Mouse (Mus musculus) forebrain, embryonic 15.5 days (tissue): ENCODE results near the gene Hhat. TPM values are rescaled to one million over a fixed set of nuclear protein-coding genes. Genes with fewer than 3 reads are reported as not detected.
A peak's percentile ranks its signal among the peaks of the same experiment; 100 is the strongest.

Experiments
- ATAC-seq: fragments of 200-750 bp; cut with Nextera tagmentation; replicated peaks from 2 replicates; pipeline ENCODE4 v1.8.0; 2017; ENCODE audit warnings: mild to moderate bottlenecking, moderate TSS enrichment, moderate library complexity
- H3K27ac ChIP-seq: fragments of 300-500 bp; sonication (generic); replicated peaks from 2 replicates; pipeline ENCODE4 v1.5.1; 2015; ENCODE audit warnings: mild to moderate bottlenecking, inconsistent platforms
- H3K27me3 ChIP-seq: fragments of 300-500 bp; sonication (generic); 2 replicates; pipeline ENCODE4 v1.6.1; 2015; ENCODE audit warnings: inconsistent platforms
- H3K36me3 ChIP-seq: fragments of 300-500 bp; sonication (generic); 2 replicates; pipeline ENCODE4 v1.6.1; 2015; ENCODE audit warnings: mild to moderate bottlenecking, inconsistent platforms
- H3K4me1 ChIP-seq: fragments of 300-500 bp; sonication (generic); 2 replicates; pipeline ENCODE4 v1.6.1; 2015; ENCODE audit warnings: inconsistent platforms
- H3K4me2 ChIP-seq: fragments of 300-500 bp; sonication (generic); replicated peaks from 2 replicates; pipeline ENCODE4 v1.6.1; 2015; ENCODE audit warnings: mild to moderate bottlenecking, inconsistent platforms
- H3K4me3 ChIP-seq: fragments of 300-500 bp; sonication (generic); 2 replicates; pipeline ENCODE4 v1.5.1; 2015; ENCODE audit warnings: mild to moderate bottlenecking, inconsistent platforms
- H3K9ac ChIP-seq: fragments of 300-500 bp; sonication (generic); replicated peaks from 2 replicates; pipeline ENCODE4 v1.6.1; 2015; ENCODE audit warnings: mild to moderate bottlenecking, inconsistent platforms
- H3K9me3 ChIP-seq: fragments of 300-500 bp; sonication (generic); 2 replicates; pipeline ENCODE4 v1.6.1; 2016; ENCODE audit warnings: inconsistent platforms
- WGBS: fragments of 180-500 bp; shearing (Covaris S2); methylation state at CpG from one replicate; pipeline ENCODE4 v1.1.7; 2015; ENCODE audit warnings: mixed read lengths; 5-methylcytosine and 5-hydroxymethylcytosine counted together
- polyA plus RNA-seq: library from polyadenylated mRNA; unstranded; fragments of >200 nt; fragmentation: Nextera tagmentation; extraction: Ambion mirVana; gene quantifications from 2 replicates; pipeline ENCODE4 v1.2.1, GENCODE M21; 2015

Gene Hhat
- polyA plus RNA-seq, 1 experiment from 2014 or later = 2.0 TPM

GRCm38 (mm10) chr1:192720156-192720555 lies 50.9 kb downstream of the Hhat start:
- Histone ChIP-seq H3K9me3 (no peaks in the 10 kb centered on the region), H3K9ac (no peak overlapping the region), H3K4me2 (no peak overlapping the region), H3K27me3 (no peaks in the 10 kb centered on the region), H3K27ac (peak overlapping the region; percentile 69), H3K4me1 (no peaks in the 10 kb centered on the region), H3K36me3 (no peaks in the 10 kb centered on the region), H3K4me3 (no peak overlapping the region)
- WGBS = 69% methylated on average over 10 of the region's 10 CpGs
- ATAC-seq = 0 out of 2 replicates have a peak, but pooled peaks have one; percentile 33

DNA sequence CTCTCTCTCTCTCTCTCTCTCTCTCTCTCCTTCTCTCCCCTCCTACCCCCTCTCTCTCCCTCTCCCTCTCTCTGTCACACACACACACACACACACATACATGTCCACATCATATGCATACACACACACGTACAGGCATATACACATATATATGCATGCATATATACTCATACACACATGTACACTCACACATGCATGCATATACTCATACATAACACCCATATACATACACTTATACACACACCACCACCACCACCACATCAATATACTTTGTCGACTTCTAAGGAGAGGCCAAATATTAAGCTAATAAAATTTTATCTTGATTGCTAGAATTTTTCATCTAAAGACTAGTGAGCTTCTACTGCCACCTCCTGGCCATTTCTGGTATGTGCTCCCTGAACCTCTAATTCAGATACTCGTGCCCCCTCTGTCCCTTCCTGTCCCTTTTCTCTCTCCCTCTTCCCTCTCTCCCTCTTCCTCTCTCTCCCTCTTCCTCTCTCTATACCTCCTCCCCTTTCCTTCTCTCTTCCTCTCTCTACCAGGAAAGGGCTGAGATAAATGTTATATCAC lies 59.2 kb downstream of the Hhat start:
- WGBS = 31% methylated on average over 3 of the region's 3 CpGs
- H3K4me2 ChIP-seq = no peak overlapping the region

DNA sequence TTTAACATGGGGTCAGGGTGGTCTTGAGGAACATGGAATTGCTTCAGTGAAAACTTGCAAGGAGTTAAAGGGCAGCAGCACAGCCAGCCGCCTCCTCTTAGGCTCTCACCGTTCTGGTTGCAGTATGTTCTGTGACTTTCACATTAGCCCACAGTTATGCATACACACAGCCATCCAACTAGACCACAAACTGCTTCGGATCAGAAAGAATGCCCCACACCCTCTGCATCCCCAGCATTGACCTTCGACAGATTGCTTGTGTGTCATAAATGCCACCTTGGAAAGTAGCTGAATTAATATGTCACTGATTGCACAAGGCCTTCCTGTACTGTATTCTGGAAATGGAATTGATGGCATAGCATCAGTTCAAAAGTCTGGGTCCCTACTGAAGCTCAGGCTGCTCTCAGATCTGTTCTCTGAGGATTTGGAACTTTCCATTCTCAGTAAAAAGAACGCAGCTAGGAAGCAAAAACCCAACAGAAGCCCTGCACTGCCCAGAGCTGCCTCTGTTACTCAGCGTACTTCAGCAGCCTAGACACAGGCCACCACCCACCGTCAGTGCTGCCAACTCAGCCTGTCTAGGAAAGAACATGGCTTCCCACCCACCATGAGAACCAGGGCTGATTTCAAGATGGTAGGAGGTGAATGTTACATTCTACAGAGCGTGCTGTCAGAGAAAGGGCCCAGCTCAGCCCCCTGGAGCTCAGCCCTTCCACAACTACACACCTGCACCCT lies 70.5 kb downstream of the Hhat start:
- H3K27ac ChIP-seq = no peak overlapping the region
- no peaks in the 10 kb centered on the region for H3K9me3 ChIP-seq
- no peaks in the 10 kb centered on the region for H3K4me1 ChIP-seq
- H3K36me3 ChIP-seq = no peaks in the 10 kb centered on the region
- WGBS = 86% methylated on average over 8 of the region's 8 CpGs
- H3K27me3 ChIP-seq = no peaks in the 10 kb centered on the region
- H3K4me3 ChIP-seq = no peak overlapping the region
- no peak for ATAC-seq
- H3K9ac ChIP-seq = no peak overlapping the region
- H3K4me2 ChIP-seq = no peak overlapping the region

More for the DNA sequence above, 59.2 kb downstream of the Hhat start:
- ATAC-seq = 0 out of 2 replicates have a peak, but pooled peaks have one; percentile 57
- H3K9ac ChIP-seq = no peak overlapping the region
- H3K9me3 ChIP-seq = no peaks in the 10 kb centered on the region
- H3K4me1 ChIP-seq = no peaks in the 10 kb centered on the region
- H3K36me3 ChIP-seq = no peaks in the 10 kb centered on the region
- no peaks in the 10 kb centered on the region for H3K27me3 ChIP-seq
- H3K27ac ChIP-seq = no peak overlapping the region
- H3K4me3 ChIP-seq = no peak overlapping the region

GRCm38 (mm10) chr1:192699101-192699500 lies 71.9 kb downstream of the Hhat start:
- no peak overlapping the region for H3K27ac ChIP-seq

GRCm38 (mm10) chr1:192696371-192696863 lies 74.6 kb downstream of the Hhat start:
- H3K36me3 ChIP-seq = no peaks in the 10 kb centered on the region
- no peak for ATAC-seq
- no peak overlapping the region for H3K4me3 ChIP-seq
- no peak overlapping the region for H3K4me2 ChIP-seq
- H3K9ac ChIP-seq = no peak overlapping the region
- H3K9me3 ChIP-seq = no peaks in the 10 kb centered on the region
- WGBS = 75% methylated on average over 1 of the region's 1 CpGs
- H3K27me3 ChIP-seq = no peaks in the 10 kb centered on the region
- H3K4me1 ChIP-seq = no peaks in the 10 kb centered on the region
- H3K27ac ChIP-seq = no peak overlapping the region

More at GRCm38 (mm10) chr1:192699101-192699500, 71.9 kb downstream of the Hhat start:
- no peak for ATAC-seq
- Histone ChIP-seq H3K4me1 (no peaks in the 10 kb centered on the region), H3K4me3 (no peak overlapping the region), H3K36me3 (no peaks in the 10 kb centered on the region), H3K4me2 (no peak overlapping the region), H3K9ac (no peak overlapping the region), H3K9me3 (no peaks in the 10 kb centered on the region), H3K27me3 (no peaks in the 10 kb centered on the region)

DNA sequence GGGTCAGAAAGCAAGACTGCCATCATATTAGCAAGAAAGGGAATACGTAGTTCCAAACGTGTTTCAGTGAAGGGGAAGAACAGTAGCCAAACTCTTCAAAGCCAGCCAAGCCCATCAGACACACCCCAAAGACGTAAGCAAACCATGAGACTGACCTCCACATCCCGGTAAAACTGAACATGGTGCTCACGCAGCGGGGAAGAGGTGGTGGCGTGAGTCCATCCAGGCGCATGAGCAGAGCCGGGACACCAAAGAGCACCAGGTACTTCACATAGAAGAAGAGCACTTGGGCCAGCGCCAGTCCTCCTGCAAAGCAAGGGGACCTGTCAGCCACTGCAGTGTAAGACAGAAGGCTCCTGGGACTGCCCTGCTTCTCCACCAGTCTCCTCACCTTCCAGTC lies 77.4 kb downstream of the Hhat start:
- H3K9ac ChIP-seq = no peak overlapping the region
- no peak for ATAC-seq
- 95% methylated on average over 10 of the region's 10 CpGs for WGBS
- H3K36me3 ChIP-seq = no peaks in the 10 kb centered on the region
- H3K4me3 ChIP-seq = no peak overlapping the region
- H3K27me3 ChIP-seq = no peaks in the 10 kb centered on the region
- no peak overlapping the region for H3K4me2 ChIP-seq
- H3K9me3 ChIP-seq = no peaks in the 10 kb centered on the region
- no peak overlapping the region for H3K27ac ChIP-seq
- H3K4me1 ChIP-seq = no peaks in the 10 kb centered on the region

- whole genome bisulfite sequencing = 90% methylated on average over 7 of the region's 7 CpGs
- no peaks in the 10 kb centered on the region for H3K36me3 ChIP-seq
Measured at GRCm38 (mm10) chr1:192692982-192693381, 78.0 kb downstream of the Hhat start.

DNA sequence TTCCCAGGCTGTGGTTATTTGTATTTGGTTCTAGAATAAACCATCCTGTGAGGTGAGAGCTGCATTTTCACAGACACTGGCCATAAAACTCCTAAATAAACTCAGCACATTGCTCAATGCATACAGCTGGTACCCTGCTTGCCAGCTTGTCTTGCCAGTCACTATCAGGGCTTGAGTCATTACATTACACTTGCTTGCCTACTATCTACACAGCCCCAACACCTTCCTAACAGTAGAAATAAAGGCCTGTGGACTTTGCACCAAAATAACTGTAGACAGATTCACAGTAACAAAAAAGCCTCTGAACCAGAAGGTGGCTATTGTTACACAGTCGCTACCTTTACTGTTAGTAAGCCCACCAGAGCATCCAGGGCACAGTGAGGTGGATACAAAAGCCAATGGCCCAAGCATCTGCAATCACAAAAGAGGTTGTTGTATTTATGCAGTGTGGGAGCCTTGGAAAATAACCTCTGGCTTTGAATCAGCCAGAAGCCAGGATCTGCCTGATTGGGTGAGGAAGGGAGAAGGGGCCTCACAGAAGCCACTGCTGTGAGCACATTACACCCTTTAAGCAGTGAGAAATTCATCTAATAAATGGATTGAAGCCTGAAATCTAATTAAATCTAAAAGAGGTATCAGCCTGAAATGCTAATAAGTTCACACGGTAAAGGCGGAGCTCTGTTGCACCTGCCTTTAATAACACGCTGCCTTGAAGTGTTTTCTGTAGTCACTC lies 88.6 kb downstream of the Hhat start:
- 0 out of 2 replicates have a peak, but pooled peaks have one; percentile 61 for ATAC-seq
- Histone ChIP-seq H3K9me3 (no peaks in the 10 kb centered on the region), H3K4me3 (no peak overlapping the region), H3K4me1 (peaks cover 12% of the 10 kb centered on the region), H3K4me2 (no peak overlapping the region), H3K36me3 (no peaks in the 10 kb centered on the region), H3K27me3 (no peaks in the 10 kb centered on the region), H3K9ac (no peak overlapping the region), H3K27ac (peak overlapping the region; percentile 46; the same call in 1 of the 2 replicates)
- WGBS = 30% methylated on average over 4 of the region's 4 CpGs

More at GRCm38 (mm10) chr1:192692982-192693381, 78.0 kb downstream of the Hhat start:
- H3K27ac ChIP-seq = no peak overlapping the region
- H3K4me1 ChIP-seq = no peaks in the 10 kb centered on the region
- H3K9me3 ChIP-seq = no peaks in the 10 kb centered on the region
- no peaks in the 10 kb centered on the region for H3K27me3 ChIP-seq
- no peak for ATAC-seq
- H3K4me2 ChIP-seq = no peak overlapping the region
- H3K9ac ChIP-seq = no peak overlapping the region
- no peak overlapping the region for H3K4me3 ChIP-seq

GRCm38 (mm10) chr1:192677236-192677635 lies 93.8 kb downstream of the Hhat start:
- Histone ChIP-seq H3K27me3 (no peaks in the 10 kb centered on the region), H3K4me1 (peaks cover 3% of the 10 kb centered on the region; the same call in 1 of the 2 replicates), H3K36me3 (no peaks in the 10 kb centered on the region), H3K4me3 (no peak overlapping the region), H3K27ac (no peak overlapping the region), H3K9ac (no peak overlapping the region), H3K9me3 (no peaks in the 10 kb centered on the region), H3K4me2 (no peak overlapping the region)
- ATAC-seq = no peak
- 81% methylated on average over 5 of the region's 5 CpGs for WGBS

GRCm38 (mm10) chr1:192663608-192664007 lies 107.4 kb downstream of the Hhat start:
- H3K9me3 ChIP-seq = no peaks in the 10 kb centered on the region
- no peak overlapping the region for H3K9ac ChIP-seq
- H3K4me3 ChIP-seq = no peak overlapping the region
- no peak overlapping the region for H3K27ac ChIP-seq
- H3K4me2 ChIP-seq = no peak overlapping the region
- WGBS = 67% methylated on average over 4 of the region's 4 CpGs
- no peaks in the 10 kb centered on the region for H3K4me1 ChIP-seq
- no peaks in the 10 kb centered on the region for H3K27me3 ChIP-seq
- H3K36me3 ChIP-seq = no peaks in the 10 kb centered on the region
- ATAC-seq = no peak

DNA sequence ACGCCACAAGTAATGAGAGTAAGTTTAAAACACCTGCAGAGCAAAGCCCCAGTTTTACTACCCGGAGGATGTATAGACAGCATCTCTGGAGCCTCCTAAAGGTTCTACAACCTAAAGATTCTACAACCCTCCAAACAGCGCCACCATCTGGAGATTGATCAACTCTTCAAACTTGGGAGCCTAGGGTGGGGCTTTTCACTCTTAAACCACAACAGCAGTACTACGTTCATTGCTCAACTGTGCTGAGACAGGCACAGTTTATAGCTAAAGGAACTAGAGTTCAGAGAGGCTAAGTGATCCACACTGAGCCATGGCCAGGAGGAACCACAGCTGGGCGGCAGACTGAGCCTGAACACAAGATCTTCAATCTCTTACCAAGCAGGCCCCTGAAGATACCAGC lies 107.9 kb downstream of the Hhat start:
- H3K27me3 ChIP-seq = no peaks in the 10 kb centered on the region

GRCm38 (mm10) chr1:192661612-192662011 lies 109.4 kb downstream of the Hhat start:
- H3K36me3 ChIP-seq = no peaks in the 10 kb centered on the region
- no peak for ATAC-seq
- H3K27ac ChIP-seq = no peak overlapping the region
- no peak overlapping the region for H3K4me3 ChIP-seq
- H3K4me1 ChIP-seq = no peaks in the 10 kb centered on the region
- no peak overlapping the region for H3K9ac ChIP-seq
- no peak overlapping the region for H3K4me2 ChIP-seq
- H3K27me3 ChIP-seq = no peaks in the 10 kb centered on the region
- H3K9me3 ChIP-seq = no peaks in the 10 kb centered on the region

More for the DNA sequence above, 107.9 kb downstream of the Hhat start:
- Histone ChIP-seq H3K4me3 (no peak overlapping the region), H3K9ac (no peak overlapping the region), H3K9me3 (no peaks in the 10 kb centered on the region), H3K4me1 (no peaks in the 10 kb centered on the region), H3K4me2 (no peak overlapping the region), H3K36me3 (no peaks in the 10 kb centered on the region), H3K27ac (no peak overlapping the region)
- WGBS = 81% methylated on average over 5 of the region's 5 CpGs
- no peak for ATAC-seq
